Mouse (Mus musculus): ENCODE results near the gene 1700030J22Rik. TPM values are rescaled to one million over a fixed set of nuclear protein-coding genes. Genes with fewer than 3 reads are reported as not detected.
A peak's percentile ranks its signal among the peaks of the same experiment; 100 is the strongest.

The 1700030J22Rik gene
- polyA plus RNA-seq, 1 experiment from 2014 or later = 0.34 TPM

GRCm38 (mm10) chr8:116954415-116954814 lies 24.3 kb downstream of the 1700030J22Rik start:
- no peak for ATAC-seq
- 92% methylated on average over 9 of the region's 9 CpGs for WGBS
- Histone ChIP-seq H3K4me2 (replicated peaks; ENCODE audit: low read depth) (no peak overlapping the region), H3K4me3 (ENCODE audit: low read depth, low read length) (no peak overlapping the region), H3K27ac (ENCODE audit: low read depth, low read length) (no peak overlapping the region), H3K36me3 (ENCODE audit: control insufficient read depth, insufficient read depth) (peaks cover 60% of the 10 kb centered on the region), H3K9ac (ENCODE audit: low read depth, low read length) (no peak overlapping the region), H3K9me3 (ENCODE audit: control insufficient read depth) (no peaks in the 10 kb centered on the region), H3K4me1 (replicated peaks; ENCODE audit: control insufficient read depth, insufficient read depth, low read length) (no peaks in the 10 kb centered on the region), H3K27me3 (replicated peaks; ENCODE audit: control insufficient read depth, insufficient read depth, low read length) (no peaks in the 10 kb centered on the region)
- no peak for TF ChIP-seq CTCF (IDR thresholded peaks at IDR 0.05; ENCODE audit: low read depth)

GRCm38 (mm10) chr8:116952428-116952827 lies 26.3 kb downstream of the 1700030J22Rik start:
- WGBS = 83% methylated on average over 8 of the region's 8 CpGs
- H3K4me2 ChIP-seq (replicated peaks; ENCODE audit: low read depth) = no peak overlapping the region
- H3K9me3 ChIP-seq (ENCODE audit: control insufficient read depth) = no peaks in the 10 kb centered on the region
- H3K27ac ChIP-seq (ENCODE audit: low read depth, low read length) = no peak overlapping the region
- ATAC-seq = no peak
- no peaks in the 10 kb centered on the region for H3K27me3 ChIP-seq (replicated peaks; ENCODE audit: control insufficient read depth, insufficient read depth, low read length)
- no peaks in the 10 kb centered on the region for H3K4me1 ChIP-seq (replicated peaks; ENCODE audit: control insufficient read depth, insufficient read depth, low read length)
- peaks cover 44% of the 10 kb centered on the region for H3K36me3 ChIP-seq (ENCODE audit: control insufficient read depth, insufficient read depth)
- H3K4me3 ChIP-seq (ENCODE audit: low read depth, low read length) = no peak overlapping the region
- no peak overlapping the region for H3K9ac ChIP-seq (ENCODE audit: low read depth, low read length)
- TF ChIP-seq CTCF (IDR thresholded peaks at IDR 0.05; ENCODE audit: low read depth) = no peak

- Histone ChIP-seq H3K27me3 (replicated peaks; ENCODE audit: control insufficient read depth, insufficient read depth, low read length) (no peaks in the 10 kb centered on the region), H3K27ac (ENCODE audit: low read depth, low read length) (no peak overlapping the region), H3K4me2 (replicated peaks; ENCODE audit: low read depth) (no peak overlapping the region), H3K4me3 (ENCODE audit: low read depth, low read length) (no peak overlapping the region), H3K4me1 (replicated peaks; ENCODE audit: control insufficient read depth, insufficient read depth, low read length) (no peaks in the 10 kb centered on the region), H3K36me3 (ENCODE audit: control insufficient read depth, insufficient read depth) (peaks cover 37% of the 10 kb centered on the region), H3K9ac (ENCODE audit: low read depth, low read length) (no peak overlapping the region), H3K9me3 (ENCODE audit: control insufficient read depth) (no peaks in the 10 kb centered on the region)
- 66% methylated on average over 2 of the region's 2 CpGs for WGBS
- ATAC-seq = peak; percentile 29
- no peak for TF ChIP-seq CTCF (IDR thresholded peaks at IDR 0.05; ENCODE audit: low read depth)
Observed at GRCm38 (mm10) chr8:116951778-116952177, 27.0 kb downstream of the 1700030J22Rik start.

- no peaks in the 10 kb centered on the region for H3K27me3 ChIP-seq (replicated peaks; ENCODE audit: control insufficient read depth, insufficient read depth, low read length)
- ATAC-seq = peak; percentile 56; the same call in 1 of the 2 replicates
- 39% methylated on average over 5 of the region's 5 CpGs for WGBS
Observed at GRCm38 (mm10) chr8:116951369-116951768, 27.4 kb downstream of the 1700030J22Rik start.

GRCm38 (mm10) chr8:116947589-116947988 lies 31.2 kb downstream of the 1700030J22Rik start:
- 56% methylated on average over 7 of the region's 7 CpGs for WGBS
- H3K9ac ChIP-seq (ENCODE audit: low read depth, low read length) = no peak overlapping the region
- H3K36me3 ChIP-seq (ENCODE audit: control insufficient read depth, insufficient read depth) = no peaks in the 10 kb centered on the region
- H3K9me3 ChIP-seq (ENCODE audit: control insufficient read depth) = no peaks in the 10 kb centered on the region
- H3K4me2 ChIP-seq (replicated peaks; ENCODE audit: low read depth) = no peak overlapping the region
- no peaks in the 10 kb centered on the region; the same call in 1 of the 2 replicates for H3K4me1 ChIP-seq (replicated peaks; ENCODE audit: control insufficient read depth, insufficient read depth, low read length)
- ATAC-seq = no peak
- no peak overlapping the region for H3K27ac ChIP-seq (ENCODE audit: low read depth, low read length)
- H3K4me3 ChIP-seq (ENCODE audit: low read depth, low read length) = no peak overlapping the region
- TF ChIP-seq CTCF (IDR thresholded peaks at IDR 0.05; ENCODE audit: low read depth) = no peak
- H3K27me3 ChIP-seq (replicated peaks; ENCODE audit: control insufficient read depth, insufficient read depth, low read length) = no peaks in the 10 kb centered on the region

More at GRCm38 (mm10) chr8:116951369-116951768, 27.4 kb downstream of the 1700030J22Rik start:
- TF ChIP-seq CTCF (IDR thresholded peaks at IDR 0.05; ENCODE audit: low read depth) = no peak
- Histone ChIP-seq H3K36me3 (ENCODE audit: control insufficient read depth, insufficient read depth) (peaks cover 33% of the 10 kb centered on the region), H3K27ac (ENCODE audit: low read depth, low read length) (no peak overlapping the region), H3K9ac (ENCODE audit: low read depth, low read length) (no peak overlapping the region), H3K4me3 (ENCODE audit: low read depth, low read length) (no peak overlapping the region), H3K9me3 (ENCODE audit: control insufficient read depth) (no peaks in the 10 kb centered on the region), H3K4me2 (replicated peaks; ENCODE audit: low read depth) (peak overlapping the region; percentile 17; the same call in 1 of the 2 replicates), H3K4me1 (replicated peaks; ENCODE audit: control insufficient read depth, insufficient read depth, low read length) (no peaks in the 10 kb centered on the region)

GRCm38 (mm10) chr8:116946851-116947250 lies 31.9 kb downstream of the 1700030J22Rik start:
- no peak overlapping the region for H3K27ac ChIP-seq (ENCODE audit: low read depth, low read length)
- no peaks in the 10 kb centered on the region; the same call in 1 of the 2 replicates for H3K4me1 ChIP-seq (replicated peaks; ENCODE audit: control insufficient read depth, insufficient read depth, low read length)
- TF ChIP-seq CTCF (IDR thresholded peaks at IDR 0.05; ENCODE audit: low read depth) = no peak
- H3K27me3 ChIP-seq (replicated peaks; ENCODE audit: control insufficient read depth, insufficient read depth, low read length) = no peaks in the 10 kb centered on the region
- WGBS = 85% methylated on average over 6 of the region's 6 CpGs
- H3K9me3 ChIP-seq (ENCODE audit: control insufficient read depth) = no peaks in the 10 kb centered on the region
- no peak overlapping the region for H3K4me3 ChIP-seq (ENCODE audit: low read depth, low read length)
- H3K4me2 ChIP-seq (replicated peaks; ENCODE audit: low read depth) = no peak overlapping the region
- no peak overlapping the region for H3K9ac ChIP-seq (ENCODE audit: low read depth, low read length)
- no peaks in the 10 kb centered on the region for H3K36me3 ChIP-seq (ENCODE audit: control insufficient read depth, insufficient read depth)
- no peak for ATAC-seq
